ENCODE assay signal across 7 mouse cellular contexts in the genomic region with DNA sequence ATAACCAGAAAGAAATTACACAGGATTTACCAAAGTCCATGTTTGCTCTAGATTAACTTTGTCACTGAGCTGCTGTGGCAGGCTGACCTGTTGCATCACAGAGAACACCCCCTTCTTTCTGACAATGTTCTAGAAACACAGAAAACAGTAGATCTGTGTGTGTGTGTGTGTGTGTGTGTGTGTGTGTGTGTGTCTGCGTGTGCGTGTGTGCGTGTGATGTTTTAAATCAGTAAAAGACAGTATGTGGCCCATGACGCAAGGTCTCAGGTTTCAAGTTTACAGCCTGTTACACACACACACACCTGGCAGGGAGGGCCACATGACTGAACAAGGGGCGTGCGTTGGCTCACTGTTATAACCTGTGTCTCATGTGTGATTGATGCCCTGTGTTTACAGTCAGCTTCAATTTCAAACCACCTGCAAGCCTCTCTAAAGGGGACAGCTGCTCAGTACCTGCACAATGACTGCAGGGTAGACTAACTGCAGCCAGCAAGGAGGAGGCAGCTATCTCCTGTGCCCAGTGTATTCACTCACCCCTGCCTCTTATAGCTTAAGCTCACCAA. TPM values are rescaled to one million over a fixed set of nuclear protein-coding genes. Genes with fewer than 3 reads are reported as not detected.
DNase-seq lines count a peak whose midpoint lies in the region; ATAC-seq lines count a peak whose summit lies in the region.

No protein-coding gene starts in this region.

- whole genome bisulfite sequencing in hindbrain, embryonic 11.5 days, result 66% methylated on average over 6 of the region's 6 CpGs
- WGBS in limb, embryonic 12.5 days, result 16% methylated on average over 6 of the region's 6 CpGs
- 77% methylated on average over 6 of the region's 6 CpGs for whole genome bisulfite sequencing in midbrain, embryonic 14.5 days

- H3K27ac ChIP-seq in hindbrain, embryonic 11.5 days (ENCODE audit: low read depth, low read length), result no peak overlapping the region
- no peak overlapping the region for H3K27ac ChIP-seq in limb, embryonic 12.5 days
- no peak overlapping the region for H3K27ac ChIP-seq in midbrain, embryonic 14.5 days (replicated peaks; ENCODE audit: low read depth, low read length)

- no peaks in the 10 kb centered on the region for H3K9me3 ChIP-seq in hindbrain, embryonic 11.5 days (ENCODE audit: control insufficient read depth, low read length)
- H3K9me3 ChIP-seq in limb, embryonic 12.5 days, result no peaks in the 10 kb centered on the region
- no peaks in the 10 kb centered on the region for H3K9me3 ChIP-seq in midbrain, embryonic 14.5 days (ENCODE audit: control insufficient read depth, low read length)

- H3K4me1 ChIP-seq in hindbrain, embryonic 11.5 days (replicated peaks; ENCODE audit: control insufficient read depth, insufficient read depth, low read length), result 0 out of 2 replicates have a peak, but pooled peaks cover 2% of the 10 kb centered on the region
- H3K4me1 ChIP-seq in limb, embryonic 12.5 days (replicated peaks), result peaks cover 35% of the 10 kb centered on the region
- H3K4me1 ChIP-seq in midbrain, embryonic 14.5 days (ENCODE audit: control insufficient read depth, insufficient read depth, low read length), result 0 out of 2 replicates have a peak, but pooled peaks cover 3% of the 10 kb centered on the region

- DNase-seq in CD4-positive helper T cell, adult 2 months (ENCODE audit: low read depth, low spot score), result peak; percentile 75
- DNase-seq in T-cell, adult 2 months (ENCODE audit: low spot score), result peak; percentile 80
- DNase-seq in hindbrain, embryonic 11.5 days (ENCODE audit: low spot score), result no peak
- no peak for DNase-seq in midbrain, embryonic 14.5 days
- no peak for DNase-seq in ovary, postnatal 14 days (ENCODE audit: low spot score)
- no peak for DNase-seq in right cerebral cortex, postnatal 14 days

- peak overlapping the region; percentile 70 for H3K4me3 ChIP-seq in hindbrain, embryonic 11.5 days (ENCODE audit: low read depth, low read length)
- H3K4me3 ChIP-seq in limb, embryonic 12.5 days (replicated peaks), result peak overlapping the region; percentile 78
- H3K4me3 ChIP-seq in midbrain, embryonic 14.5 days (replicated peaks; ENCODE audit: low read depth, low read length), result peak overlapping the region; percentile 77

- H3K27me3 ChIP-seq in hindbrain, embryonic 11.5 days (ENCODE audit: control insufficient read depth, insufficient read depth, low read length), result peaks cover 3% of the 10 kb centered on the region; the same call in 1 of the 2 replicates
- H3K27me3 ChIP-seq in limb, embryonic 12.5 days, result no peaks in the 10 kb centered on the region
- H3K27me3 ChIP-seq in midbrain, embryonic 14.5 days (ENCODE audit: control insufficient read depth, insufficient read depth, low read length), result peaks cover 9% of the 10 kb centered on the region; the same call in 1 of the 2 replicates

- H3K4me2 ChIP-seq in hindbrain, embryonic 11.5 days (replicated peaks; ENCODE audit: low read depth, low read length), result peak overlapping the region; percentile 79
- H3K4me2 ChIP-seq in limb, embryonic 12.5 days, result peak overlapping the region; percentile 98
- H3K4me2 ChIP-seq in midbrain, embryonic 14.5 days (ENCODE audit: low read length), result peak overlapping the region; percentile 99

- no peak overlapping the region for H3K9ac ChIP-seq in hindbrain, embryonic 11.5 days (ENCODE audit: low read depth, low read length)
- peak overlapping the region; percentile 75; the same call in 1 of the 2 replicates for H3K9ac ChIP-seq in limb, embryonic 12.5 days (replicated peaks)
- H3K9ac ChIP-seq in midbrain, embryonic 14.5 days (replicated peaks; ENCODE audit: low read length), result peak overlapping the region; percentile 64

- H3K36me3 ChIP-seq in hindbrain, embryonic 11.5 days (ENCODE audit: control insufficient read depth, insufficient read depth, low read length), result no peaks in the 10 kb centered on the region
- H3K36me3 ChIP-seq in limb, embryonic 12.5 days, result no peaks in the 10 kb centered on the region
- no peaks in the 10 kb centered on the region for H3K36me3 ChIP-seq in midbrain, embryonic 14.5 days (ENCODE audit: control insufficient read depth, insufficient read depth, low read length)

- ATAC-seq in hindbrain, embryonic 11.5 days (ENCODE audit: low FRiP score), result no peak
- peak; percentile 54; the same call in 1 of the 2 replicates for ATAC-seq in limb, embryonic 12.5 days (ENCODE audit: insufficient number of reproducible peaks, insufficient read depth, low FRiP score, low TSS enrichment, low read depth)
- no peak for ATAC-seq in midbrain, embryonic 14.5 days (ENCODE audit: low FRiP score, low TSS enrichment)

RNA-seq across cellular contexts. Expression of gene Man1a, which starts 2.7 kb away (rescaled TPM):
- polyA plus RNA-seq in hindbrain, embryonic 11.5 days (2014; fragmentation: Nextera tagmentation; extraction: Ambion mirVana), result 3.0 and 3.3 TPM in 2 replicates
- polyA plus RNA-seq in limb, embryonic 12.5 days (2016; fragmentation: Nextera tagmentation; extraction: Ambion mirVana), result 5.8 and 6.0 TPM in 2 replicates
- polyA plus RNA-seq in midbrain, embryonic 14.5 days (2014; fragmentation: Nextera tagmentation; extraction: Ambion mirVana), result 5.8 and 6.4 TPM in 2 replicates

Comparison
In these comparisons a context has a peak if more than half of its experiments do, and no peak if none do; other contexts are left out.
1. DNase-seq: peak in CD4-positive helper T cell, adult 2 months (single experiment) and T-cell, adult 2 months (single experiment); none in hindbrain, embryonic 11.5 days (single experiment), midbrain, embryonic 14.5 days (single experiment), ovary, postnatal 14 days (single experiment) and right cerebral cortex, postnatal 14 days (single experiment).
2. Peak in every context shown above with its lines, with median percentiles within 50 percentile points of each other: H3K4me2 ChIP-seq and H3K4me3 ChIP-seq.